Mouse (Mus musculus): ENCODE measurements around the gene Wfikkn1.

Wfikkn1 gene

GRCm38 (mm10) chr17:25886806-25887205, 6.1 kb upstream of the Wfikkn1 start:
- CTCF ChIA-PET = interaction anchor here (0.6 kb wide), 2 partner anchors 252 to 1458 kb away, joined by 3 to 12 read pairs; partner anchors contain the start of gene Axin1

GRCm38 (mm10) chr17:25885636-25886035, 5.0 kb upstream of the Wfikkn1 start:
- CTCF ChIA-PET = no interaction called here

DNA sequence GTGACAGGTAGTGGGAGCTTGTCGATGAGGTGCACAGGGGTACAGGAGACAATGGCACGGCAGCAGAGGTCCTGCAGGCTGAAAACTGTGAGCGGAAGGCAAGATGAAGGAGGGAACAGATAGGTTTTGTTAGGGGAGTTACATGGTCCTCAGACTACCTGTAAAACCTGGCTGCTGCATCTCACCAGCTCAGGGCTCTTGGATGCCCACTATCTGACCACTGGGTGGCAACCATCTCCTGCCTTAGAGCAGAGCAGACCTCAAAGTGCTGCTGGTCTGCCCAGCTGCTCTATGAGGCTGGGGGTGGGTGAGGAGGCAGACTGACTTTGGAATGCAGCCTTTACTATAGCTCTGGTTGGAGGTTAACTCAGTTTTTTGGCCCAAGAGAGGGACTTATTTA, 3.2 kb upstream of the Wfikkn1 start:
- CTCF ChIA-PET = interaction anchor here (0.5 kb wide), 1 partner anchor 129 kb away, joined by 3 read pairs; no protein-coding TSS in a partner anchor

DNA sequence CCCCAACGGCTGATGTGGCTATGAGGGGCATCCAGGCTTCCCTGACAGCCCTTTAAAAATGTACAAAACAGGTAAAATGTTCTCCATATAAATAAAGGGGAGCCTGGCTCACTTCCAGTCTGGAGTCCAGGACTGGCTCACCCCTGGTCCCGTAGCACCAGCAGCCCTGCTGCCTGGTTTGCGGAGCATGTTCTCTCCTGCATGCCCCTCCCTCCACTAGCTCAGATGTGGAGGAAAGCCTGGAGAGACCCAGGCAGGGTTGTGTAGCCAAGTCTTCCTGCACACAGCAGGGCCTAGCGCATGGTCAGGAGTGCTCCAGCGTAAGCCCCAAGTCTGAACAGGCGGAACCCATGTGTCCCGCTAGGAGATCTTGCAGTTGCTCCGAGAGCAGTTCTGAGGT, 2.6 kb upstream of the Wfikkn1 start:
- CTCF ChIA-PET = interaction anchor here (0.5 kb wide), 1 partner anchor 130 kb away, joined by 3 read pairs; no protein-coding TSS in a partner anchor

DNA sequence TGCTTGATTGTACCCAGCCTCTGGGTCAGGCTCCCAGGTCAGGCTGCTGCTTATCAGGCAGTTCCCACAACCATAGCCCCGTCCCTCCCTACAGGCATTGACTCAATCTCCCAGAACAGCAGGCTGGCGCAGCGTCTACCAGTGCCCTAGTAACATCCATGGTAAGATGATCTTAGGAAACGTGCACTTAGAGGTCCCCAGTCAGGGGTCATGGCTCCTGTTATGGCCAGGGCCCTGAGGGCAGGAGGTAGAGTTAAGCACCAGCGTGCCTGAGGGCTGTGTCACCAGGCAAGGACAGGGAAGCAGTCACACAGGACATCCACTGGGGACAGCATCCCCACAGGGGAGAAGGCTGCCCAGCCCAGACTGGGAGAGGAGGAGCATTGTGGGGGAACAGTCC, 1.6 kb upstream of the Wfikkn1 start:
- CTCF ChIA-PET = no interaction called here

DNA sequence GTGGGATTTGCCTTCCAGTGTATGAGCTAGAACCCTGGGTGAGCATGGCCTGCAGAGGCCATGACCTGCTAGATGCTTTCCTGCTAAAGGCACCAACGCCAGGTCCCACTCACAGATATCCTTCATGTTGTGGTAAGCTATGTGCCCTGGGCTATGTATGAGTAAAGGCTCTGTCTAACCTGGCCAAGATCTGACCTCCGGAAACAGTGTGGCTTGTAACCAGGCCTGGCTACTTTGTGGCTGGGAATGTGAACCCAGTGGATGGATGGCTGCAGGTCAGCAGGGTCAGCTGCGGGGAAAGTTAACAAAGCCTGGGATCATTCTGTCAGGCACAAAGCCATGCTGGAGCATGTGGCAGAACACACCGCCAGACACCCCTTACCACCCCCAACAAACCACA, 1.0 kb upstream of the Wfikkn1 start:
- CTCF ChIA-PET = no interaction called here

DNA sequence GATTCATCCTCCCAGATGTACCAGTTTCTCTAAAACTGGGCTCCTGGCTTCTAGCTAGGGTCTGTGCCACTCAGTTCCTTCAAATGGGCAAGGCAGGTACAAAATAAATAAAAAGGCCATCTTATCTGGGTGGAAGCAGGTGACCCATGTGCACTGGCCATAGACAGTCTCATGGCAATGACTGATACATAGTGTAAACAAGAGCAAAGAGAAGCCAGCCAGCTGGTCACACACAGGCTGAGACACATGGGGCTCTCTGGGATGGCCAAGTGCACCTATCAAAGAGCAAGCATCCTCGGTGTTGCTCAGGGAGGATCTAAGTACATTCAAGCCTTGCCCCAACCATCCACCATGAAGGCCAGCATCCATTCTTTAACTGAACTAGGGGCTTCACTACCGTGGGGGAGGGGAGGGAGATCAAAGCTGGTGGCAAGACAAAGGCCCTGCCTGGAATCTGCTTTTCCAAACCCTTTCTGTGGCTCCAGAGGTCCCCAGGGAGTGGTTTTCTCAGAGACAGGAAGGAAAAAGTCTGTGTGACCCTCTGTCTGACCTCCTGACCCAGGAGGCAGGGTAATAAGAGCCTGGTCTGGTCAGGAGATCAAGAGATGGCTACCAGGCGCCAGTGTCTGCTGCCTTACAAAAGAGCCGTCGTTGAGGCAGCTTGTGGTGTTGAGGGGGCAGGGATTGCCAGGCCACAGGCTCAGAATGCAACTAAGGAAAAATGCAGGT, 419 bp upstream of the Wfikkn1 start:
- CTCF ChIA-PET = no interaction called here

GRCm38 (mm10) chr17:25879750-25880149, 908 bp downstream of the Wfikkn1 start:
- CTCF ChIA-PET = no interaction called here

- CTCF ChIA-PET = interaction anchor here (0.6 kb wide), 1 partner anchor 158 kb away, joined by 4 read pairs; no protein-coding TSS in a partner anchor
Observed at GRCm38 (mm10) chr17:25879261-25879660, 1.4 kb downstream of the Wfikkn1 start.

DNA sequence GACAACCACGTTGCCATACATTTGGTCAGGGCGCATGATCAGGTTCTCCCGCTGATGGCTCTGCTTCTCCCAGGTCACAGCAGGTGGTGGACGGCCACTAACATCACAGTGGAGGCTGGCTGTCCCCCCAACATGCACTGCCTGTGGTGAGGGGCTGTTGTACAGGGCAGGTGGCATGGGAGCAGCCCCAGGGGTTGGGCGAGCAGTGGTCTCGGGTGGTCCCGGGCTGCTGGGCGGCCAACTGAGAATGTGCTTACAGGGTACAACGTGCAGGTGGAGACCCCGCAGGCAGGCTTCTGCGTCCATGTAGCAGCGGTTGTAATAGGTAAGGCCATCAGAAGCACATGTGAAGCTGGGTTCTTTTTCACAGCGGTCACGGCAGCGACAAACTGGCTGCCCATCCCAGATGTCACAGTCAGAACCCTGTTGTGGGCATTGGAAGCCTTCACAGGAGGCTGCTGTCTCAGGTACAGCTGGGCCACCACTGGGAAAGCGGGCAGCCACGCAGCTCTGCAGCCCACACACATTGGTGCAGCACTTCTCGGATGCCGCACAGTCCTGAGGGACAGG, 2.0 kb downstream of the Wfikkn1 start:
- CTCF ChIA-PET = interaction anchor here (0.6 kb wide), 1 partner anchor 159 kb away, joined by 4 read pairs; no protein-coding TSS in a partner anchor

GRCm38 (mm10) chr17:25877741-25878610, 2.7 kb downstream of the Wfikkn1 start:
- CTCF ChIA-PET = interaction anchor here (0.5 kb wide), 1 partner anchor 101 kb away, joined by 4 read pairs; no protein-coding TSS in a partner anchor

GRCm38 (mm10) chr17:25877025-25877424, 3.6 kb downstream of the Wfikkn1 start:
- CTCF ChIA-PET = no interaction called here

DNA sequence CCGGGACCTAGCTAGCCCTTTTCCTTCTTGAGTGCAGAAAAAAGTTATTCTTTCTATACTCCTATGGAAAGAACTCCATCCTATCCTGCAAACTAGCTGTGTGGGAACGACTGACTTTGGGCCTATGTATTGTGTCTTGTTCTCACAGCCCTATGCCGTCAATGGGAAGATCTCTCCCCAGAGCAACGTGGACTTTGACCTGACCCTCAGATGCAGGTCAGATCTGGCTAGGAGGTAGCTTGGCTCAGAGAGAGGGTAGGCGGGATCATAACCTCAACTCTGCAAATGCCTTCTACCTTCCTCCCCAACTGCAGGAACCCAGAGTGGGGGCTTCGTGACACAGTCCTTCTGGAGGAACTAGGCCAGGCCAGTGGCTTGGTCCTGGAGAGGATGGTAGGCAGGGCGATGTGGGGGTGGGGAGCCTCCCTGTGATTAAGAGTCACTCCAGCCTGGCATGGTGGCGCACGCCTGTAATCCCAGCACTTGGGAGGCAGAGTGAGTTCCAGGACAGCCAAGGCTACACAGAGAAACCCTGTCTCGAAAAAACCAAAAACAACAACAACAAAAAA, 4.2 kb downstream of the Wfikkn1 start:
- CTCF ChIA-PET = no interaction called here

DNA sequence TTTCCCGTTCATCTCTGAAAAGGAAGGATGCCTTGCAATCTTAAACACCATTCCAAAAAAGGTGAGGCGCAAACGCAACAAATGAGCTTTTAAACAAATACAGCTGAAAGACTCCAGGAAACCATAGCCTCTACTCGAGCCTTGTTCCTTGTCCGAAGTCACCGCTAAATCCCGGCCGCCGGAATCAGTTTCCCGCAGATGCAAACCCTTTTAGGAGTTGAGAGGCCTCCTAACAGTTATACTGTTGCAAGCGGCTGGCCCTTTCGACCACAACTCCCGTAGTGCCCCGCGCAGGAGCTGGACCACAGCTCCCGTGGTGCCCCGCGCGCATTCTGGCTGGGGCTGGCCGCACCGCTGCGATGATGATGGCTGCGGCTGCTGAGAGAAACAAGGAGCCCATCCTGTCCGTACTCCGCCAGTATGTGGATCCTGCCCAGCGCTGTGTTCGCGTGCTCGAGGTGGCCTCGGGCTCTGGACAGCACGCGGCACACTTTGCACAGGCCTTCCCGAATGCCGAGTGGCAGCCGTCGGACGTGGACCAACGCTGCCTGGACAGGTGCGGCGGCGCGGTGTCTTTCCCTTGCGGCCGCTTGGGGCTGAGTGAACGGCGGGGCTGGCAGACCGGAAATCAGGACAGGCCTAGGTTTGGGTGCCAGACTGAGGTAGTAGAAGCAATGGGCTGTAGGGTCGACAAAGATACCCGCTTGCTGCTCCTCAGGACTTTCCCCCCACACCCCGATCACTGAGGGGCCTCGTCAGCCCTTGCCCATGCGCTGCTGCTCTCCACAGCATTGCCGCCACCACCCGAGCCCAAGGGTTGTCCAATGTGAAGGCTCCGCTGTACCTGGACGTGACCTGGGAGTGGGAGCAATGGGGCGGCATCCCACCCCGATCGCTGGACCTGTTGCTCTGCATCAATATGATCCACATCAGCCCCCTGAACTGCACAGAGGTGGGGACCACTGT, 5.2 kb downstream of the Wfikkn1 start:
- CTCF ChIA-PET = no interaction called here

DNA sequence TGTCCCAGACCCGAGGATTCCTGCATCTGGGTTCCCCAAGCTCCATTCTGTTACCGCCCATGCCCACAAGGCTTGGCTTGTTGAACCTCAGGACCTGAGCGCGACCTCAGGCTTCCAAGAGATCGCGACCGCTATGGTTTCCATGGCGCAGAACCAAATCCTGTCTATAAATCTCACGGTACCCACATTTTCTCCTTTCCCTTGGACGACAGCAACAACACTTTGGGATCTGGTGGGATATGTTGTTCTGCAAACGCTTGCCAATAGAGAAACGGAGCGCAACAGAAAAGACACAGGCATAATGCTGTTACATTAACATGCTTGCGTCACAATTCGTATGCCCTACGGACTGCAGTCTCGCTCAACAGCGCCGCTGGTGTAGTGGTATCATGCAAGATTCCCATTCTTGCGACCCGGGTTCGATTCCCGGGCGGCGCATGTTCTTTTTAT, 5.9 kb downstream of the Wfikkn1 start, which contains the start of gene Mettl26:
Gene Mettl26, plus strand, starts transcription at position 354 of the 450 bp plus-strand sequence.
- CTCF ChIA-PET = no interaction called here

GRCm38 (mm10) chr17:25874148-25874720, 6.4 kb downstream of the Wfikkn1 start:
- CTCF ChIA-PET = interaction anchor here (0.7 kb wide), 1 partner anchor 389 kb away, joined by 5 read pairs; no protein-coding TSS in a partner anchor

DNA sequence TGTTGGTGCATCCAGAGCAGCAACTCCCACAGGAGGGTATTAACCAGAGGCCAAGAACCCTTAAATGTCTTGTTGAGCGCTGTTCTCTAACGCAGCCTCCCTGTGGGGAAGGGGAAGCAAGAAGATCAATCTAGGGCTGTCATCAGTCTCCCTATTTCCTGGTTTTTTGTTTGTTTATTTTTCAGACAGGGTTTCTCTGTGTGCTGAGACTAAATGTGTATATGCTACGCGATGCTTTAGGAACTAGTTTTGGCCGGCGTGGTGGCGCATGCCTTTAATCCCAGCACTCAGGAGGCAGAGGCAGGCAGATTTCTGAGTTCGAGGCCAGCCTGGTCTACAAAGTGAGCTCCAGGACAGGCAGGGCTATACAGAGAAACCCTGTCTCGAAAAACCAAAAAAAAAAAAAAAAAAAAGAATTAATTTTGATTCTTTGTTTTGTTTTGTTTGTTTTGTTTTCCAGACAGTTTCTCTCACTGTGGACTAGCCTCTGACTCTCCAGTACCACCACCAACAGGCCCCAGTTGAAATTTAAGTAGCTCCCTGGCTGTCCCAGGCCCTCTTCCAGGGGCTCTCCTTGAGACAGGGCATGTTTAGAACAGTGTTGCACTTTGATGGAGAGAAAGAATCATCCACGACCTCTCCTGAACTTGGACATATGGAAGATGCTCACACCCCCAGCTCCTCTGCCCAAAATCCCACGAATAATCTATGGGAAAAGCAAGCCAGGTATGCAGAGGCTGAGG, 7.1 kb downstream of the Wfikkn1 start:
- CTCF ChIA-PET = interaction anchor here (0.7 kb wide), 1 partner anchor 390 kb away, joined by 5 read pairs; no protein-coding TSS in a partner anchor

DNA sequence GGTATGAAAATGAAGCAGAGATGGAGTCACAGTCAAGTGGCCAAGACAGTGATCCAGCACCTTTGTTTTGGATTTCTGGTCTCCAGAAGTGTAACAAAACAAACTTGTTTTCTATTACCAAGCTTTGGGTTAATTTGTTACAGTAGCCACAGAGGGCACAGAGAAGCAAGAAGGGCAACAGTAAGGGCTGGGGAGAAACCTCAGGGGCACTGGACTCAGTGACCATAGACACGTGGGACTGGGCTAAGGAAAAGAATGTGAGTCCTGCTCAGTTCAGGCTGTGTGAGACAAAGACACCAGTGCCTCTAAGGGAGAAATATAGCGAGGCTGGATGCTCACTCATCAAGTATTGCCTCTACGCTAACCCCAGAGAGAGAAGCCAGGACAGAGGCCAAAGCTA, 8.0 kb downstream of the Wfikkn1 start:
- CTCF ChIA-PET = no interaction called here

GRCm38 (mm10) chr17:25871566-25871965, 9.1 kb downstream of the Wfikkn1 start:
- CTCF ChIA-PET = interaction anchor here (0.9 kb wide), 1 partner anchor 114 kb away, joined by 3 read pairs; the partner anchor contains the start of gene Capn15

Data from spleen, embryonic (tissue).